In genomic region chr10:111827246-111827645, GRCm38 (mm10) we compare ENCODE assay signal across 10 mouse cellular contexts.
"Had no signal": no experiment of that assay in that cellular context is flagged by ENCODE, and none has a peak within 500 bp of the region (broad histone marks: within the 10 kb centered on the region; RNA-seq: fewer than 3 reads in every experiment).

No protein-coding gene starts in this region.

- ATAC-seq: midbrain, embryonic 13.5 days had no signal

- H3K4me1 ChIP-seq: midbrain, embryonic 13.5 days; neural tube, embryonic 12.5 days had no signal

- H3K9me3 ChIP-seq: liver, embryonic 13.5 days; midbrain, embryonic 13.5 days; neural tube, embryonic 12.5 days had no signal

- H3K27me3 ChIP-seq: liver, embryonic 13.5 days; midbrain, embryonic 13.5 days; neural tube, embryonic 12.5 days had no signal

- H3K27ac ChIP-seq: left cerebral cortex, adult 2 months; midbrain, embryonic 13.5 days; neural tube, embryonic 12.5 days; stomach, postnatal 0 days had no signal

- H3K9ac ChIP-seq: liver, embryonic 13.5 days; liver, postnatal 0 days; midbrain, embryonic 13.5 days; neural tube, embryonic 12.5 days had no signal

- DNase-seq: kidney, adult 11 months; kidney, adult 9 months; kidney, postnatal 10 days; liver; liver, embryonic 13.5 days had no signal

- H3K4me2 ChIP-seq: liver, embryonic 13.5 days; midbrain, embryonic 13.5 days; neural tube, embryonic 12.5 days had no signal

- H3K36me3 ChIP-seq: liver, embryonic 13.5 days; midbrain, embryonic 13.5 days; neural tube, embryonic 12.5 days had no signal

- H3K4me3 ChIP-seq: left cerebral cortex, adult 2 months; liver, embryonic 13.5 days; midbrain, embryonic 13.5 days; neural tube, embryonic 12.5 days had no signal
